Mouse (Mus musculus) frontal cortex, postnatal 10 days (tissue): ENCODE measurements around the gene Actr8.

Experiments
- DNase-seq, 2 experiments: peaks; one replicate each; pipeline ENCODE4 v3.0.0; 2022; ENCODE audit warnings: low spot score in 2 of 2, mixed read lengths in 1 of 2

The Actr8 gene

GRCm38 (mm10) chr14:30039413-30039812, 61.3 kb downstream of the Actr8 start:
- no peak for DNase-seq

- no peak for DNase-seq
These were observed 63.7 kb downstream of the Actr8 start for GRCm38 (mm10) chr14:30041836-30042235.

GRCm38 (mm10) chr14:30043356-30043940, 65.3 kb downstream of the Actr8 start:
- DNase-seq: no peak

- DNase-seq: no peak
These were observed 67.1 kb downstream of the Actr8 start for GRCm38 (mm10) chr14:30045239-30045638.

GRCm38 (mm10) chr14:30045704-30046220, 67.6 kb downstream of the Actr8 start:
- DNase-seq: no peak

GRCm38 (mm10) chr14:30046976-30047375, 68.8 kb downstream of the Actr8 start:
- no peak for DNase-seq

GRCm38 (mm10) chr14:30048049-30048448, 69.9 kb downstream of the Actr8 start:
- DNase-seq: no peak

GRCm38 (mm10) chr14:30050280-30050679, 72.1 kb downstream of the Actr8 start:
- no peak for DNase-seq

- no peak for DNase-seq
These were observed 76.8 kb downstream of the Actr8 start for GRCm38 (mm10) chr14:30054922-30055321.
